Mouse (Mus musculus) thymus, postnatal 36 days (tissue): ENCODE results near the gene Gm20716.
"Not testable (repeated sequence)": the region's sequence is repeated elsewhere in the genome, so short reads cannot be mapped to it uniquely, and the experiment has no call there.

Experiments
- DNase-seq, 2 experiments: peaks; one replicate each; pipeline ENCODE4 v3.0.0; 2022; ENCODE audit warnings: mixed read lengths in 2 of 2

The Gm20716 gene

DNA sequence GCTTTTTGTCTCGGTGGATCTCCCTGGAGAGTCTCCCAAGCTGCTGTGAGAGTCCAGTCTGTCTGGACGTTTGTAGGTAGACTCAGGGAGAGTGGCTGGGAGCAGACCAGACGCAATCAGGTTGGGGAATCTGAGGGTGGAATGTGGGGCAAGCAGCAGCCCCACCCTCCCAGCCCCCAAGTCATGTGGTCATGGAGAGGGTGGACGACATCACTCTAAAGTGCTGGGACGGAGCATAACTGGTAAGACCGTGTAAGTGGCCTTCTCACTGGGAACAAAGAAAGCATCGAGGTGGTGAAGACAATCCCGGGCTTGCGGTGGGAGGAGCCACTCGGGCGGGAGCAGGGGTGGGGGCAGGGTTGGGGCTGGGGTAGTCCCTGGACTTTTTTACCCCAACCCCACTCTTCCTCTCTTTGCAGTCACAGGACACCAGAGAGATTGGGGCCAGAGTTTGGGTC, 68.6 kb downstream of the Gm20716 start:
- DNase-seq: no peak

- no peak for DNase-seq
Measured at GRCm38 (mm10) chr2:168160370-168160930, 69.7 kb downstream of the Gm20716 start.

GRCm38 (mm10) chr2:168158911-168159711, 71.1 kb downstream of the Gm20716 start:
- peak; percentile 63 to 68 for DNase-seq

GRCm38 (mm10) chr2:168157974-168158373, 72.2 kb downstream of the Gm20716 start:
- not testable (repeated sequence) for DNase-seq

- no peak for DNase-seq
Measured at GRCm38 (mm10) chr2:168156361-168156760, 73.8 kb downstream of the Gm20716 start.

GRCm38 (mm10) chr2:168155666-168156065, 74.5 kb downstream of the Gm20716 start:
- no peak for DNase-seq

- peak; percentile 74 to 88 for DNase-seq
Measured at GRCm38 (mm10) chr2:168154090-168154881, 75.9 kb downstream of the Gm20716 start.

- DNase-seq: no peak
Measured at GRCm38 (mm10) chr2:168149241-168149640, 80.9 kb downstream of the Gm20716 start.

- DNase-seq: no peak
Measured at GRCm38 (mm10) chr2:168147722-168148432, 82.3 kb downstream of the Gm20716 start.

DNA sequence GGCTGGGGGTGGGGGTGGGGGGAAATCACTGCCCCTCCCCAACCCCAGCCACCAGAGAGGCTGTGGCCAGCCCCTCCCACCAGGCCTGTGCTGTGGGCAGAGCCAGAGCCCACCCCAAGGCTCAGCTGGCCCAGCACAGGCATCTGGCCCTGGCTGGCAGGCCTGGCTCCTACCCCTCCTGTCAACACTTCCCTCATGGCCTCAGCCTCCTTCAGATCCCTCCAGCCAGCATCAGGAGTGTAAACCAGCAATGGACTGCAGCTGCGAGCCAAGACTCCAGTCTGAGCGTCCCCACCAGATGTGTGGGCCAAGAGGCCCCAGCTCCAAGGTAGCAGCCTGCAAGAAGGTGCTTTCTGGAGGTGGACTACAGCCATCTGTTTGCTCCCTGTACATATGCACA, 84.7 kb downstream of the Gm20716 start:
- DNase-seq: no peak

- no peak for DNase-seq
Measured at GRCm38 (mm10) chr2:168143794-168144193, 86.4 kb downstream of the Gm20716 start.

DNA sequence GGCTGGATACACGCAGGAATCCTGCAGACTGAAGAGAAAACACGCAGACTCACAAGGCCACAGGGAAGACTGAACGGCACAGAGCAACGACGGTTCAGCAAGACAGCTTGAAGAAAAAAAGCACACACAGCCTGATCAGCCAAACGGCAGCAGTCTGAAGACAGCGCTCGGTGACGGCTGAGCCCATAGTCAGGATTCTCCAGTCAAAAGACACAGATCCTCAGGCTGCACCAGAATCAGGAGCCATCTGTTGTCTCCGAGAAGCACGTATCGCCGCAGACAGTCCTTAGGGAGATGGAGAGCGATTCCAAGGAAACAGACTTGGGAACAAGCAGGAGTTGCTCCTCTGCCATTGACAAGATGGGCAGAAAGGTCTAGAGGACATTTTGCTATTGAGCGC, 93.0 kb downstream of the Gm20716 start:
- no peak for DNase-seq
